Mouse (Mus musculus) spleen, adult 2 months (tissue): ENCODE data around the gene Ino80e.

ENCODE experiments used
- CTCF ChIP-seq: fragments of 200-500 bp; IDR thresholded peaks from 2 replicates; pipeline ENCODE4 v1.5.1; 2011; ENCODE audit warnings: mild to moderate bottlenecking, inconsistent platforms; ENCODE audit not compliant: insufficient read depth, insufficient read length, insufficient replicate concordance; ENCODE audit errors: extremely low read depth
- POLR2A ChIP-seq: fragments of 200-500 bp; IDR thresholded peaks from 2 replicates; pipeline ENCODE4 v1.6.1; 2011; ENCODE audit warnings: low read depth, low read length, inconsistent platforms

GRCm38 (mm10) chr7:126898102-126898990, 36.2 kb upstream of the Ino80e start:
- TF ChIP-seq CTCF (no peak), POLR2A (peak; percentile 73; the same call in 1 of the 2 replicates)
